Mouse (Mus musculus): ENCODE data around the gene Bpifc. TPM values are rescaled to one million over a fixed set of nuclear protein-coding genes. Genes with fewer than 3 reads are reported as not detected.
"Not testable (repeated sequence)": the region's sequence is repeated elsewhere in the genome, so short reads cannot be mapped to it uniquely, and the experiment has no call there.

Gene Bpifc
- polyA plus RNA-seq, 1 experiment from 2014 or later: 3.0 TPM

DNA sequence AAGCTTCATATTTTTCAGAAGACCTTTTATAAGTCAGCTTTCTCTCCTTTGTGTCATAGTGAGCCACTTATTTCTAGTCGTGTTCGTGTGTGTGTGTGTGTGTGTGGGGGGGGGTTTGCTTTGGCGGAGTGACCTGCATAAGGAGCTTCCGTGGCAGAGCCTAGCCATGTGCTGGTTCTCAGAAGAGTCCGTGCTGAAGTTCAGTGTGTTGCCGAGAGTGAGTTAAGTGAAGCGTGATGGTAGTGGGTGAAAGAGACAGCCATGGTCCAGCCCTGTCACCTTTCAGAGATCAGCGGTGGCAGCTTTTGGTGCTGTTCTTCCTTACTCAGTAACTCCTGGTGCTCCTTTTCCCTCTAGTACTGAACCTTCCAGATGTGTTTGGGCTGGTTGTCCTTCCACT is 32.4 kb upstream of the Bpifc start:
- 93% methylated on average over 8 of the region's 8 CpGs for WGBS
- no peak overlapping the region for H3K4me3 ChIP-seq (replicated peaks; ENCODE audit: low read length)
- no peaks in the 10 kb centered on the region for H3K4me1 ChIP-seq (ENCODE audit: control insufficient read depth, insufficient read depth, low read length)
- H3K36me3 ChIP-seq (ENCODE audit: control insufficient read depth, insufficient read depth, low read length): peaks cover 10% of the 10 kb centered on the region
- H3K27me3 ChIP-seq (ENCODE audit: control insufficient read depth, insufficient read depth, low read length): no peaks in the 10 kb centered on the region
- no peak for ATAC-seq (ENCODE audit: insufficient read depth, low FRiP score)
- H3K27ac ChIP-seq (ENCODE audit: low read length): no peak overlapping the region
- H3K4me2 ChIP-seq (ENCODE audit: low read depth, low read length): no peak overlapping the region
- H3K9me3 ChIP-seq (replicated peaks; ENCODE audit: control insufficient read depth, low read length): no peaks in the 10 kb centered on the region
- no peak overlapping the region for H3K9ac ChIP-seq (ENCODE audit: low read length)

DNA sequence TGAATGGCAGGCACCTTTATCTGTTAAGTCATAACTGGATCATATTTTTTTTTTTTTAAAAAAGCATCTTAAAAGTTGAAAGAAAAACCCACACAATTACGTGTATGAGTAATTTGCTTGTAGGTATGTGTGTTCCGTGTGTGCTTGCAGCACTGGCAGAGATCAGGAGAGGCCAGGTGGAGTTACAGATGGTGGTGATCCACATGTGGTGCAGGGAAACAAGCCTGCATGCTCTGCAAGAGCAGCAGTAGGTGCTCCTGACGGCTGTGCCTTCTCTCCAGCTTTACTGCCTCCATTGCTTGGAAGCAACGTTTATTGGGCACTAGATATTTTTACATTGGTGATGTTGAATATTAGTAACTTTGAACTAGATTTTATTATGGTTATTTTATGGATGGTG is 32.0 kb upstream of the Bpifc start:
- no peaks in the 10 kb centered on the region for H3K4me1 ChIP-seq (ENCODE audit: control insufficient read depth, insufficient read depth, low read length)
- H3K27ac ChIP-seq (ENCODE audit: low read length): no peak overlapping the region
- H3K9me3 ChIP-seq (replicated peaks; ENCODE audit: control insufficient read depth, low read length): no peaks in the 10 kb centered on the region
- H3K36me3 ChIP-seq (ENCODE audit: control insufficient read depth, insufficient read depth, low read length): peaks cover 11% of the 10 kb centered on the region
- ATAC-seq (ENCODE audit: insufficient read depth, low FRiP score): no peak
- no peak overlapping the region for H3K4me3 ChIP-seq (replicated peaks; ENCODE audit: low read length)
- H3K27me3 ChIP-seq (ENCODE audit: control insufficient read depth, insufficient read depth, low read length): no peaks in the 10 kb centered on the region
- no peak overlapping the region for H3K4me2 ChIP-seq (ENCODE audit: low read depth, low read length)
- H3K9ac ChIP-seq (ENCODE audit: low read length): no peak overlapping the region
- WGBS: 87% methylated on average over 4 of the region's 4 CpGs

DNA sequence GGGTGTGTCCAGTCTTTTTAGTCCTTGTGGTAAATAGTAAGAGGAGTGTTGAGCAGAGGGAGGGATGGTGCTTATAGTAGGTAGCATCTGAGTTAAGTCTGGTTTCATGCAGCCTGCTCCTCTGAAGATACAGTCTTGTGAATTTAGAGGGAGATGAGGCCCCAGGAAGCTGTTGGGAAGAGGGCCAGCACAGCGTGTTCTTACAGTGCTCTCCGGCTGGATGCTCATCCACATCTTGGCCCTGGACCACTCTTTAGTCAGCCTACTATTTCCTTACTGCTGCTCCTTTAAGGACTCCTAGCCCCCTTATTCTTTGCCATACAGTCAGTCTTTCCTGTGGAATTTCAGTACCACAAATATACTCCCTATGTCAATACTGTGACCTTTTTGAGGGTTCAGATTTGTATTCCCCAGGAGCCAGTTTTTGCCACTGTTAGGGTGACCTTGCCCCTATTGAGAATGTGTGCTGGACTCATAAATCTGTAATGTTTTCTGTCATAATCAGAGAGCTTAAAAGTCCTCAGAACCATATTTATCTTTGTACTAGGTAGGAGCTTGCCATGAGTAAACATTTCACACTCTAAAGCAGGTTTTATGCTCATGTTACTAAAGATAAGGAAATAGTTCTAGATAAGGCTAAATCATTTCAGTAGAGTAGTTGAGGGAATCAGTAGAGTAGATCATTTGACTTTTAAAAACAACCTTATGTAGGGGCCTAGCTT is 22.5 kb upstream of the Bpifc start:
- no peak overlapping the region for H3K4me2 ChIP-seq (ENCODE audit: low read depth, low read length)
- ATAC-seq (ENCODE audit: insufficient read depth, low FRiP score): peak; percentile 76
- 55% methylated on average over 2 of the region's 2 CpGs for WGBS
- peaks cover 8% of the 10 kb centered on the region; the same call in 1 of the 2 replicates for H3K36me3 ChIP-seq (ENCODE audit: control insufficient read depth, insufficient read depth, low read length)
- no peaks in the 10 kb centered on the region for H3K9me3 ChIP-seq (replicated peaks; ENCODE audit: control insufficient read depth, low read length)
- H3K27ac ChIP-seq (ENCODE audit: low read length): 0 out of 2 replicates have a peak overlapping the region, but pooled peaks have one; percentile 62
- H3K4me3 ChIP-seq (replicated peaks; ENCODE audit: low read length): no peak overlapping the region
- peaks cover 6% of the 10 kb centered on the region for H3K4me1 ChIP-seq (ENCODE audit: control insufficient read depth, insufficient read depth, low read length)
- H3K27me3 ChIP-seq (ENCODE audit: control insufficient read depth, insufficient read depth, low read length): no peaks in the 10 kb centered on the region
- H3K9ac ChIP-seq (ENCODE audit: low read length): no peak overlapping the region

DNA sequence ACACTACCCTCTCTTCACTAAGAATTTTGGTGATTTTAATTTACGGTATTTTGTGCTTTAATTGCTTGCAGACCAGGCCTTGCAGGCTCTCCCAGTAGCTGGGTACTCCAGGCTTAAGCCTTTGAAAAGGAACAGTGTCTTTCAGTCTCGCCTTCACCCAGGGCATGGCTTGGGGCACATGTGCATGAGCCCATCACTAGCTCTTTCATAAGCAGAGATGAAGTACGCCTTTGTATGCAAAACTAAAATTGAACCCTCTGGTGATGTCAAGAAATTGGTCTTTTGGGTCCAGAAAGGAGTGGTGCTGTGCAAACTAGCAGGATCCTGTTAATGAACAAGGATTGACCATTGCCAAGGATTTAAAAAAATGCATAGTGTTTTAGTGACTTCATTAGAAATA is 20.8 kb upstream of the Bpifc start:
- Histone ChIP-seq H3K4me1 (ENCODE audit: control insufficient read depth, insufficient read depth, low read length) (peaks cover 6% of the 10 kb centered on the region), H3K9me3 (replicated peaks; ENCODE audit: control insufficient read depth, low read length) (no peaks in the 10 kb centered on the region), H3K36me3 (ENCODE audit: control insufficient read depth, insufficient read depth, low read length) (peaks cover 12% of the 10 kb centered on the region), H3K27me3 (ENCODE audit: control insufficient read depth, insufficient read depth, low read length) (no peaks in the 10 kb centered on the region), H3K27ac (ENCODE audit: low read length) (no peak overlapping the region), H3K9ac (ENCODE audit: low read length) (no peak overlapping the region), H3K4me2 (ENCODE audit: low read depth, low read length) (no peak overlapping the region), H3K4me3 (replicated peaks; ENCODE audit: low read length) (no peak overlapping the region)
- ATAC-seq (ENCODE audit: insufficient read depth, low FRiP score): peak; percentile 48; the same call in 1 of the 2 replicates
- 79% methylated on average over 3 of the region's 3 CpGs for WGBS

DNA sequence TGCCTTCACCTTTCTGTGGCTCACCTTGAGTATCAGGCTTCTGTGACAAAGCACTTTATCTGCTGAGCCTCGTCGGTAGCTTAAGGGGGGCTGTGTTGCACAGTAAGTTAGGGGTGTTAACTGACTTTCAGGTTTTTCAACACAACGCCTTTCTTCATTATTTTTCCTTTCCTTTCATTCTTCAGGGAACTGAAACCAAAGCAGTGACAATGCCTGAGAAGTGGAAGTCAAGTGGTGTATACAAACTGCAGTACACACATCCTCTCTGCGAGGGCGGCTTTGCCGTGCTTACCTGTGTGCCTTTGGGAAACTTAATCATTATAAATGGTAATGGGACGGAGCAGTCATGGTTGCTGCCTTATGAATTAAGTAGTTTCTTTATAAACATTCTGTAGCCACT is 19.0 kb upstream of the Bpifc start:
- no peak for ATAC-seq (ENCODE audit: insufficient read depth, low FRiP score)
- Histone ChIP-seq H3K36me3 (ENCODE audit: control insufficient read depth, insufficient read depth, low read length) (peaks cover 12% of the 10 kb centered on the region), H3K9me3 (replicated peaks; ENCODE audit: control insufficient read depth, low read length) (no peaks in the 10 kb centered on the region)

DNA sequence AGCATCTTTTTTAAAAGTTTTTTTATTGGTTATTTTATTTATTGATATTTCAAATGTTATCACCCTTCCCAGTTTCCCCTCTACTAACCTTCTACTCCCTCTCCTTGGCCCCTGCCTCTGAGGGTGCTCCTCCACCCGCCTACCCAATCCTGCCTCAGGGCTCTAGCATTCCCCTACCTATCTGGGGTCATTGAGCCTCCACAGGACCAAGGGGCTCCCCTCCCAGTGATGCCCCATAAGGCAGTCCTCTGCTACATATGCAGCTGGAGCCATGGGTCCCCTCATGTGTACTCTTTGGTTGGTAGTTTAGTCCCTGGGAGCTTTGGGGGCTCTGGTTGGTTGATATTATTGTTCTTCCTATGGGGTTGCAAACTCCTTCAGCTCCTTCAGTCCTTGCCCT is 15.1 kb upstream of the Bpifc start:
- H3K4me2 ChIP-seq (ENCODE audit: low read depth, low read length); H3K4me1 ChIP-seq (ENCODE audit: control insufficient read depth, insufficient read depth, low read length); H3K9me3 ChIP-seq (replicated peaks; ENCODE audit: control insufficient read depth, low read length); H3K27me3 ChIP-seq (ENCODE audit: control insufficient read depth, insufficient read depth, low read length); H3K9ac ChIP-seq (ENCODE audit: low read length); ATAC-seq (ENCODE audit: insufficient read depth, low FRiP score); H3K36me3 ChIP-seq (ENCODE audit: control insufficient read depth, insufficient read depth, low read length); H3K27ac ChIP-seq (ENCODE audit: low read length); H3K4me3 ChIP-seq (replicated peaks; ENCODE audit: low read length): not testable (repeated sequence)
- WGBS: 76% methylated on average over 1 of the region's 1 CpGs

More for the DNA sequence above, 19.0 kb upstream of the Bpifc start:
- no peak overlapping the region for H3K4me2 ChIP-seq (ENCODE audit: low read depth, low read length)
- no peak overlapping the region for H3K9ac ChIP-seq (ENCODE audit: low read length)
- no peak overlapping the region for H3K4me3 ChIP-seq (replicated peaks; ENCODE audit: low read length)
- no peak overlapping the region for H3K27ac ChIP-seq (ENCODE audit: low read length)
- no peaks in the 10 kb centered on the region for H3K27me3 ChIP-seq (ENCODE audit: control insufficient read depth, insufficient read depth, low read length)
- 73% methylated on average over 7 of the region's 7 CpGs for WGBS
- H3K4me1 ChIP-seq (ENCODE audit: control insufficient read depth, insufficient read depth, low read length): peaks cover 6% of the 10 kb centered on the region

DNA sequence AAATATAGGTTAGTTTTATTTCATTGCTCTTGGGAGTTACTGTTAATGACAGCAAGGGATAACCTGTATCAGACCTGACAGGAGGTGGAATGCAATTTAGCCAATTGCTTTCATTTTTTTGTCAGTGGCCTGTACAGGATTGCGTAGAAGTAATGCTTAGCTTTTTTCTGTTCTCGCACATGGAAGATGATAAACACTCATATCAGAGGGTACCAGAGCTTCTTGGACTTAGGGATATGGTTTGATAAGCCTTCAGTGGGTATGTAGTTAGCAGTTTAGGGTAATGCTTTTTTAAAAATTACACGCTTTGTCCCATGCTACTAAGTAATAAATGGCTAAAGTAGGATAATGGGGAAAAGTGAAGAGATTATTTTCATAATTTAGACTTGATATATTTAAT is 14.7 kb upstream of the Bpifc start:
- H3K4me1 ChIP-seq (ENCODE audit: control insufficient read depth, insufficient read depth, low read length): peaks cover 2% of the 10 kb centered on the region; the same call in 1 of the 2 replicates
- peaks cover 9% of the 10 kb centered on the region for H3K36me3 ChIP-seq (ENCODE audit: control insufficient read depth, insufficient read depth, low read length)
- no peak overlapping the region for H3K4me2 ChIP-seq (ENCODE audit: low read depth, low read length)
- H3K27me3 ChIP-seq (ENCODE audit: control insufficient read depth, insufficient read depth, low read length): no peaks in the 10 kb centered on the region
- 85% methylated on average over 3 of the region's 3 CpGs for WGBS
- H3K9ac ChIP-seq (ENCODE audit: low read length): no peak overlapping the region
- no peak; the same call in 1 of the 2 replicates for ATAC-seq (ENCODE audit: insufficient read depth, low FRiP score)
- no peak overlapping the region for H3K27ac ChIP-seq (ENCODE audit: low read length)
- no peaks in the 10 kb centered on the region for H3K9me3 ChIP-seq (replicated peaks; ENCODE audit: control insufficient read depth, low read length)
- H3K4me3 ChIP-seq (replicated peaks; ENCODE audit: low read length): no peak overlapping the region

DNA sequence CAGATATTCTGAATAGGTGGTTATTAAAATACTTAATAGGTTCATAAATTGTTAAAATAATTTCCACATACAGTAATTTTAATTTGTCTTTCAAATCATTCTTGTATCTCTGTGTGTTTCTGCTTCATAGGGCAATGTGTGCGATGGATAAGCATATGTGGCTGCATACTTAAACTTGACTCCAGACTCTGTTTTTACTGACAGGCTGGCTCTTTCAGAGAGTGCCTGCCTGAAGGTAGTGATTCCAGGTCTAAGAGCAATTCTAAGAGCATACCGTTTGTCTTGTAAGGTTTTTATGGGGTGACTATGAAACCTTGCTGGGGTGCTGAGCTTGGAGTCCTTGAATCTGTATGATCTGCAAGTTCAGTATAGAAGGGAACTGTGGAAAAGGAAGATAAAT is 14.2 kb upstream of the Bpifc start:
- Histone ChIP-seq H3K4me3 (replicated peaks; ENCODE audit: low read length) (no peak overlapping the region), H3K36me3 (ENCODE audit: control insufficient read depth, insufficient read depth, low read length) (peaks cover 9% of the 10 kb centered on the region), H3K9ac (ENCODE audit: low read length) (no peak overlapping the region), H3K27ac (ENCODE audit: low read length) (no peak overlapping the region), H3K4me1 (ENCODE audit: control insufficient read depth, insufficient read depth, low read length) (peaks cover 2% of the 10 kb centered on the region; the same call in 1 of the 2 replicates), H3K27me3 (ENCODE audit: control insufficient read depth, insufficient read depth, low read length) (no peaks in the 10 kb centered on the region), H3K9me3 (replicated peaks; ENCODE audit: control insufficient read depth, low read length) (no peaks in the 10 kb centered on the region), H3K4me2 (ENCODE audit: low read depth, low read length) (no peak overlapping the region)
- no peak for ATAC-seq (ENCODE audit: insufficient read depth, low FRiP score)
- 95% methylated on average over 2 of the region's 2 CpGs for WGBS

DNA sequence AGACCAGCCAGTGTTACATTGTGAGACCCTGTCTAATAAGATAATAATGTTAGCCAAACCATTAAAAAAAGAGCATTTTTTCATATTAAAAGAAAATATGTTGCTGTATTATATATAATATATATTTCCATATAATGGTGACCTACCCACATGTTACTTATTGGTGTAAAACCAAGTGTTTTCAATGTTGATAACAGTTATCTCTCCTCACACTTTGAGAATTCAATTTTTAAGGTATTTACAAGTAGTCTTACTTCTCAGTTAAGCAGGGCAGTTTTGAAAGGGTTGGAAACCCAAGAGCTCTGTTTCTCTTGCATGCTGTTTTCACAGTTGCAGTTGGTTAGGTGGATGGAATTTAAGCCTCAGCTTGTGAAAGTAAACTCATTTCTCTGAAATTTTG is 11.5 kb upstream of the Bpifc start:
- no peak for ATAC-seq (ENCODE audit: insufficient read depth, low FRiP score)
- 0 out of 2 replicates have a peak overlapping the region, but pooled peaks have one; percentile 39 for H3K9ac ChIP-seq (ENCODE audit: low read length)
- H3K27ac ChIP-seq (ENCODE audit: low read length): no peak overlapping the region
- no peaks in the 10 kb centered on the region for H3K27me3 ChIP-seq (ENCODE audit: control insufficient read depth, insufficient read depth, low read length)
- peaks cover 2% of the 10 kb centered on the region; the same call in 1 of the 2 replicates for H3K4me1 ChIP-seq (ENCODE audit: control insufficient read depth, insufficient read depth, low read length)
- peak overlapping the region; percentile 95 for H3K4me3 ChIP-seq (replicated peaks; ENCODE audit: low read length)
- H3K36me3 ChIP-seq (ENCODE audit: control insufficient read depth, insufficient read depth, low read length): no peaks in the 10 kb centered on the region
- H3K4me2 ChIP-seq (ENCODE audit: low read depth, low read length): peak overlapping the region; percentile 68
- no peaks in the 10 kb centered on the region for H3K9me3 ChIP-seq (replicated peaks; ENCODE audit: control insufficient read depth, low read length)

Measured in stomach, embryonic 16.5 days (tissue).